Mouse (Mus musculus) embryo, embryonic 10.5 days (tissue): ENCODE results near the gene Tmem217.
"Not testable (repeated sequence)": the region's sequence is repeated elsewhere in the genome, so short reads cannot be mapped to it uniquely, and the experiment has no call there.

Source experiments
- DNase-seq: peaks from one replicate; pipeline ENCODE4 v3.0.0-alpha.2; 2015; ENCODE audit warnings: low spot score

The Tmem217 gene

GRCm38 (mm10) chr17:29502005-29502668, 50.0 kb downstream of the Tmem217 start:
- DNase-seq: no peak

- no peak for DNase-seq
Measured at GRCm38 (mm10) chr17:29500802-29501469, 51.2 kb downstream of the Tmem217 start.

DNA sequence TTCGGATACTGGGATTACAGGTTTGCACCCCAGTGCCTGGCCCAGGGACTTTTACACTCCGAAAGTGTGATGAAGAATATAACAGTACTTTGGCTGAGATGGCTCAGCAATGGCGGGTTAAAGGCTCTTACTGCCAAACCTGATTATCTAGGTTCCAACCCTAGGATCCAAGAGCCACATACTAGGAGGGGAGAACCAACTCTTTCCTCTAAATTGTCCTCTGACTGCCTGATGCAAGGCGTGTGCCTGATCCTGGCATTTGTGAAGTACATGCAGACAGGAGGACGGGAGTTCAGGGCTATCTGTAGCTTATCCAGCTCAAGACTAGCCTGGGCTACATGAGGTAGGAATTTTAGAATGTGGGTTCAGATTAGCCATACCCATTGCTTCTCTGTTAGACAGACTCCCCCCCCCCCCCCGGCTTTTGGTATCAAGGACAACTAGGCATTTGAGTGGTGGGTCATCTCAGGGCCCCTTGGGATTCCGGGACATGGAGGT, 51.9 kb downstream of the Tmem217 start:
- DNase-seq: no peak

DNA sequence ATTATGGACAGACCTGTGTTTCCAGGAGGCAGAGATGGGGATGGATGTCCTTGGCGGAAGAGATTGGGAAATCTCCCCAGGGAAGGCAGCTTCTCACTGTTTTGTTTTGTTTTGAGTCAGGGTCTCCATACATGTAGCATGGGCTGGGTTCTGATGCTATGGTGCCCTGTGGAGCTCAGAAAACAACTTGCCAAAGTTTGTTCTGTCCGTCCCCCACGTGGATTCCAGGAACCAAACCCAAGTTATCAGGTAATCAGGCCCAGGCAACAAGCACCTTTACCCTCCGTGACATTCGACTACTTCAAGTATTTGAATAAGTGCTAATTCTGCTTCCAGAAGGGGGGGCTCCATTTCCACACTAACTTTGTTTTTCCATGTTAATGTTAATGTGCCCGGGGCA, 52.7 kb downstream of the Tmem217 start:
- no peak for DNase-seq

DNA sequence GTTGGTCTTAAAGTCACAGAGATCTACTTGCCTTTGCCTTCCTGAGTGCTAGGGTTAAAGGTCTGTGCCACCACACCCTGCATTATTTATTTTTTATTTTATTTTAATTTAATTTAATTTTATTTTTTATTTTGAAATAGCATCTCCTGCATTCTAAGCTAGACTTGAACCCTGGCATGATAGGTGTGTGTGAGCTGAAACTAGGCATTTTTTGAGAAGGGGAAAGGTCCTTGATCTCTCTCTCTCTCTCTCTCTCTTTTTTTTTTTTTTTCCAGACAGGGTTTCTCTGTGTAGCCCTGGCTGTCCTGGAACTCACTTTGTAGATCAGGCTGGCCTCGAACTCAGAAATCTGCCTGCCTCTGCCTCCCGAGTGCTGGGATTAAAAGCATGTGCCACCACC, 53.2 kb downstream of the Tmem217 start:
- not testable (repeated sequence) for DNase-seq

GRCm38 (mm10) chr17:29498028-29498427, 54.2 kb downstream of the Tmem217 start:
- no peak for DNase-seq

GRCm38 (mm10) chr17:29497481-29497880, 54.7 kb downstream of the Tmem217 start:
- DNase-seq: not testable (repeated sequence)

GRCm38 (mm10) chr17:29497071-29497354, 55.2 kb downstream of the Tmem217 start:
- no peak for DNase-seq

DNA sequence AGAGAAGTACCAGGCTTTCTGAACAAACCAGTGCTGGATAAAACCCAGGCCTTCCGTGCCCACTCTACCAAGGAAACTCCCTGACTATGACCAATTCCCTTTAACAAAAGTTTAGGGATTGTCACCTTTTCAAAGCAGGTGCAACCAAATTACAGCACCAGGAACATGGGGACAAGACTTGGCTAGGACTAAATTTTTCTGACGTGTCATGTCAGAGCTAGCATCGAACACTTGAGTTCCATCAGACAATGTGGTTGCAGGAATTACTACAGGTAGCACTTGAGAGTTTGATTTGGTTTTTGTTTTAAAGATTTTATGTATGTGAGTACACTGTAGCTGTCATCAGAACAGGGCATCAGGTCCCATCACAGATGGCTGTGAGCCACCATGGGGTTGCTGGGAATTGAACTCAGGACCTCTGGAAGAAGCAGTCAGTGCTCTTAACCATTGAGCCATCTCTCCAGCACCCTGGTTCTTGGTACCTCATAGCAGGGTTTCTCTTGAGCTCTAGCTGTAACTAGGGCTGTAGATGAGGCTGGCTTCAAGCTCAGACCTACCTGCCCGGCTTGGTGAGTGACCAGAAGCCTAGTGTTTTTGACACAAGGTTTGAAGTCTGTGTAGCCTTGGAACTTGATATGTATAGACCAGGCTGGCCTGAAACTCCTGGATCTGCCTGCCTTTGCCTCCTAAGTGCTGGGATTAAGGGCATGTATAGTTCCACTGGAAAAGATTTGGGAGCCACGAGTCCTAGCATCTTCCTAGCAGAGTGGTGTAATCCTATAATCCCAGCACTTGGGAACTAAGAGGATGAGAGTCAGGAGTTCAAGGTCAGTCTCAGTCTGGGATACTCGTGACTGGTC, 55.7 kb downstream of the Tmem217 start:
- DNase-seq: no peak

DNA sequence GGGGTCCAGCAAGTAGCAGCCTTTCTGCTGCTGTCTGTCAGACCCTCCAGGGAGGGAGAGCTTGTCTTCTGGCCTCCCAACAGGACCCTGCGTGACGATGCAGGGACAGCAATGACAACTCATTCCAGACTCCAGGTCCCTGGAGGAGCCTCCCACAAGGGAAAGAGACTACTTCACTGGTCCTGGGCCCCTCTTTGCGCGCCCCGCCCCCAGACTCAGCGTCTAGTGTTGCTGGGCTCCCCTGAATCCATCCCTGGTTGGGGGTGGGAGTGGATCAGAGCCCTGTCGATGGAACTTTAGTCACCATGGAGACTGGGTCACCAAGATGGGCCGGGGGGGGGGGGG, 57.5 kb downstream of the Tmem217 start:
- no peak for DNase-seq

DNA sequence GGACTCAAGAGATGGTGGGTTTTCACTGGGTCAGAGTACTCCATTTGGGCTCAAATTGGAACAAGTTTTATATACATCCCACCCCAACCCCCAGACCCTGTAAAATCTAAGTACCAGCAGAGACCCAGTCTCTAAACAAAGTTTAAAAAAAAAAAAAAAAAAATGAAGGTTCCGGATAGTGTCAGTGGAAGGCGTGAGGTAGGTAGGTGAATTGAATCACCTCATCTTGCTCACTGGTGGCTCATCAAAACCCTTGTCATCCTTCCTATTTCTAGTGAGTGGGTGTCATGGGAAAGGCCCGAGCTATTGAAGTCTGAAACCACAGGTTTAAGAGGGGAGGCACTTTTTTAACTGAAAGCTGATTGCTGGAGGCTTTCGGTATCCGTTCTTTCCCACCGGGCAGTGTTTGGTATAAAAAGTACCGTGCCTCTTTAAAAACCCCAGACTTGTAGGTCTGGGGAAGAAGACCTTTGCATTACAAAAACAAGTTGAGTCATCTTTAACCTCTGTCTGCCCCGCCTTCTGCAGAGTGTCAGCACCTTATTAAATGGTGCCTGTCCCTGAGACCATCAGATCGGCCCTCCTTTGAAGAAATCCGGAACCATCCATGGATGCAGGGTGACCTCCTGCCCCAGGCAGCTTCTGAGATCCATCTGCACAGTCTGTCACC, 58.0 kb downstream of the Tmem217 start:
- DNase-seq: no peak

- DNase-seq: no peak
Measured at GRCm38 (mm10) chr17:29493461-29493980, 58.7 kb downstream of the Tmem217 start.

GRCm38 (mm10) chr17:29492269-29493191, 59.7 kb downstream of the Tmem217 start:
- DNase-seq: peak; percentile 85

GRCm38 (mm10) chr17:29491591-29492268, 60.5 kb downstream of the Tmem217 start:
- DNase-seq: peak; percentile 63

- DNase-seq: peak; percentile 63
Measured at GRCm38 (mm10) chr17:29490713-29491581, 61.2 kb downstream of the Tmem217 start, which contains the start of gene Pim1. TSS of gene Pim1 (plus strand) at chr17:29490753.

- peak; percentile 99 for DNase-seq
Measured at GRCm38 (mm10) chr17:29489971-29490712, 62.0 kb downstream of the Tmem217 start.

DNA sequence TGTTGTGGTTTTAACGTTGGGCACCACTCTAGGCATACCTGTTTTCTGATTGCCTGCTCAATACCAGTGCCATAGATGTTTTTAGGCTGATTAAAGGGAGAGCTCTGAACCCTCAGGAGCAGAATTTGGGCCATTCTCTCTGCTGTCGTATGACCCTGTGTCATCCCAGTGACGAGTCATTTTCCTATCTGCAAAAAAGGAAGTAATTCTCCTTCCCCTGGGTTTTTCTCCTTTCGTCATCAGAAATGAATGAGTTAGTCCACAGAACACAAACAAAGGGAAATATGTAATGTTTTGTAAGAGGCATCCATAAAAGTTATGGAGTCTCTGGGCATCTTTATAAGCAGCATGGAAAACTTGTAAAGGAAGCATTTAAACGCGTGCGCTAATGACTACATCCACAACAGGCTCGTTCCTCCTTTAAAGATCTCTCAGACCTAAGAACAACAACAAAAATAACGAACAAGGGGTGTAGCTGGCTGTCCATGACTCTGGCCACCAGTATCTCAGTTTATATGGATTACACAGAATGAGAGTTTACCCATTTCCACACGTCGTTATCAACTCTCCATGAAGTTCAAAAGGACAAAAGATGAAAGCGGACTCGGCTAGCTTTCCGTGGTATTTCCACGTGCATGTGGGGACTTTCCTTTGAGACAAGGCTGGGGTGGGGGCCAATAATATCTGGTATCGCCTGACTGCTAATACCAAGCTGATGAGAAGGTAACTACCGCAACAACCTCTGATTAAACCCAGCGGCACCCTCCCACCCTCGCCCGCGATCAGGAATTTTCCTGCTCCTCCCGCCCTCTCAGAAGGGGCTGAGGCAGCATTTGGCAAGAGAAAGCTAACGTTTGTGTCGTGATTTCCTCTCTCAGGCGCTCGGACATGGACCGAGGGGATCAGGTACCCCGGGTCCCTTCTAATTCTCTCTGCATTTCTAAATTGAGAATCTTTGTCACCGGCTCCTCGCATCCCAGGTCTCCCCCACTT, 62.9 kb downstream of the Tmem217 start:
- peak; percentile 74 for DNase-seq
